Mouse (Mus musculus): ENCODE data around the gene Gtf3c5. TPM values are rescaled to one million over a fixed set of nuclear protein-coding genes. Genes with fewer than 3 reads are reported as not detected.

Gene Gtf3c5
- total RNA-seq, 2 experiments from 2014 or later: 7.3 to 7.6 TPM

- DNase-seq: no peak
Observed at GRCm38 (mm10) chr2:28607341-28608165, 24.0 kb upstream of the Gtf3c5 start.

GRCm38 (mm10) chr2:28606601-28607340 is 23.2 kb upstream of the Gtf3c5 start:
- DNase-seq: no peak

- no peak for DNase-seq
Observed at GRCm38 (mm10) chr2:28605789-28606541, 22.4 kb upstream of the Gtf3c5 start.

GRCm38 (mm10) chr2:28603542-28603941 is 20.0 kb upstream of the Gtf3c5 start:
- DNase-seq: no peak

- no peak for DNase-seq
Observed at GRCm38 (mm10) chr2:28601720-28602590, 18.4 kb upstream of the Gtf3c5 start.

- DNase-seq: no peak
Observed at GRCm38 (mm10) chr2:28599569-28599900, 16.0 kb upstream of the Gtf3c5 start.

- DNase-seq: no peak
Observed at GRCm38 (mm10) chr2:28598692-28599568, 15.4 kb upstream of the Gtf3c5 start.

GRCm38 (mm10) chr2:28597733-28598547 is 14.4 kb upstream of the Gtf3c5 start:
- no peak for DNase-seq

GRCm38 (mm10) chr2:28596998-28597397 is 13.4 kb upstream of the Gtf3c5 start:
- no peak for DNase-seq

- no peak for DNase-seq
Observed at GRCm38 (mm10) chr2:28596021-28596420, 12.5 kb upstream of the Gtf3c5 start.

- DNase-seq: peak; percentile 28
Observed at GRCm38 (mm10) chr2:28592809-28593208, 9.3 kb upstream of the Gtf3c5 start.

- DNase-seq: no peak
Observed at GRCm38 (mm10) chr2:28591479-28591878, 7.9 kb upstream of the Gtf3c5 start.

GRCm38 (mm10) chr2:28588574-28588973 is 5.0 kb upstream of the Gtf3c5 start:
- no peak for DNase-seq

- DNase-seq: no peak
Observed at GRCm38 (mm10) chr2:28585730-28586129, 2.2 kb upstream of the Gtf3c5 start.

GRCm38 (mm10) chr2:28585043-28585571 is 1.6 kb upstream of the Gtf3c5 start:
- DNase-seq: peak; percentile 56

GRCm38 (mm10) chr2:28582647-28583353 is 751 bp downstream of the Gtf3c5 start:
- peak; percentile 83 for DNase-seq

GRCm38 (mm10) chr2:28578003-28578402 is 5.5 kb downstream of the Gtf3c5 start:
- no peak for DNase-seq

- no peak for DNase-seq
Observed at GRCm38 (mm10) chr2:28576815-28577214, 6.7 kb downstream of the Gtf3c5 start.

GRCm38 (mm10) chr2:28575341-28575740 is 8.2 kb downstream of the Gtf3c5 start:
- DNase-seq: no peak
